Mouse (Mus musculus) retina, postnatal 1 day (tissue): Measurements from ENCODE around the gene Usp47.

Experiments used
- DNase-seq: peaks from one replicate; pipeline ENCODE4 v3.0.0-alpha.2; 2012

Usp47 gene

DNA sequence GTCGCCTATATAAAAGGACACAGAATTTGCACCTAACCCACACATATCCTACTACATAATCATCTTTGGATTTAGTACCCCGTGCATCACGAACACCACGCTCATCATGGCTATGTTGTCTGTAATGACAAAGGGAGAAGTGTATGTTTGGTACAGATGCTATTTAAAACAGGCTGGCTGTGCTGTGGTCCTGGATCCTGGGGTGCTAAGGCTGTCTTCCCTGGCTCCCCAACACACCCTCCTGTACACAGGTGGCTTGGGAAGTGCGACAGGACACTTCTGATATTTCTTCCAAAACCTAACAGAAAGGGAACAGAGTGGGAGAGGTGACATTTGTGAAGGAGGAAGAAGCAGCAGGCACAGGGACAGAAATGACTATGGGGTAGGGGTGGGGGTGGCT, 100.3 kb downstream of the Usp47 start:
- no peak for DNase-seq

DNA sequence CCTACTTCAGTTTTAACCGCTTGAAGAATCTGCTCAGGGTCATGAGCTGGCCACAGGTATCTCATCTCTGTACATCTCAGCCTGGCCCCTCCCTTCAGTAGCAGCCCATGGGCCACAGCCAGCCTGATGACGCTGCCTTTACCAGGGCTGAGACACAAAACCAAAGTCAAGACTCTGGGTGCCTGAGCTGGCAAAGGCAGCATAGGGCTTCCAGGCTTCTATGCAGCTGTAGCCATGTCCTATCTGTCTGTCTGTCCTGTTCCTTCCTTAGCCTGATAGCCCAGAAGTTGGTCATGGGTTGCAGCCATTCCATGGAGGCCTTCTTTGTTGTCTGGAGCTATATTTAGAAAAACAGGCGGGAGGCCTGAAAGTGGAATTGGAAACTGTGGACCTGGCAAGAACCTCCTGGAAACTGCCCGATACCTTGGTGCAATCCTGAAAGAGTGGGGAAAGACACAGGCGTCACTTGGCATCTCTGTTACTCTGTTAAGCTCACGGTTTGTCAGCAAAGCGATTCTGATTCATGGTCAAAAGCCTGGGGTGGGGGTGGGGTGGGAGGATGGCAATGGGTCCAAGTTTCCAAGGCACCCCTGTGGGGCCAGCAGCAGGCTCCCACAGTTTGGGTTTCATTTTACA, 102.4 kb downstream of the Usp47 start:
- no peak for DNase-seq

- peak; percentile 34 for DNase-seq
Measured at GRCm38 (mm10) chr7:112127085-112127637, 103.9 kb downstream of the Usp47 start.

DNA sequence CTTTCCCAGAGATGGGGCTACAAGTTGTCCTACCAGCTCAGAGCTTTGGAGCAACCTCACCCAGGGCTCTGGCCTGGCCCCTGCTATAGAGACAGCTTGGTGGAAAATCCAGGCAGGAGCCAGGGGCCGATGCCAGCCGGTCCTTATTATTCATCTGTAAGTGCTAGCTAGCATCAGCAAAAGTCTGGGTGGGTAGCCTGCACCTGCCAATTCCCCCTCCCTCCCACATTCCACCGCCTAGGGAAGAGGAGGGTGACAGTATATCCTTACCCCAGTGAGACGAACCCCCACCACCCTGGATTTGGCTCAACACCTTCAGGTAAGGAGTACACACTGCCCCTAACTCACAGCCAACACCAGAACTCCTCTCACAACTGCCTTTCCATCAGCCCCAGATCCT, 104.7 kb downstream of the Usp47 start:
- DNase-seq: peak; percentile 19

DNA sequence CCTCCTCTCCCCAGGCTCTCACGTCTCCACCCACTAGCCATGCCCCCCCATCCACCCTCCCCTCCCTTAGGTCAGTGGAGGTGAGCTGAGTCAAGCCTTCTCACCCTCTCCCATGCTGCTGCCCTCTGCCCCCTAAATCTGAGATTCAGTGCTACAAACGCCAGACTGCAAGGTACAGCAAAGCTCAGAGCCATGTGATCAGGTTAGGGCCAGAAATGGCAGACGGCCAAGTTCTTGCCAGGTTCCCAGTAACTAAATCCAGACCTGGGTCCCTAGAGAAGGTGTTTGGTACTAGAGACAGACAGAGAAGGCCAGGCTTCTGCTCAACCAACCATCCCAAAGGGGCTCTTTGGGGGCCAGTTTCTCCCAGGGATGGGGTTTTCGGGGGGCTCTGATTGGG, 105.5 kb downstream of the Usp47 start:
- peak; percentile 36 for DNase-seq

DNA sequence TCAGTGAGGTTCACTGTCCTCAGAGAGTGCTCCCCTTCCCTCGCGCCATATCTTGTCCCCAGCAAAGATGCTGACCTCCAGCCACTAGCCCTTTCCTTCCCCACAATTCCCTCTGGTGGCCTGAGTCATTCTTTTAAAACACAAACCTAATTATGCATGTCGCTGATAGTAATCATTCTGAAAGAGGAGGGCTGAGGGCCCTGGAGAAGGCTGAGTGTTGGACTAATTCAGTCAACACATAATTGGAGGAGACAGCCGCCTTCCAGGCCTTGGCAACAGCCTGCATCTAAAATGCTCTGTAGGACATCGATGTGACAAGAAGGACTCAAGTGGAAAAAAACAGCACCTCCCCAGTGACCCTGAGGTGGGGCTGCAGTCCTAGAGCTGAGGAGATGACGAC, 106.5 kb downstream of the Usp47 start:
- peak; percentile 97 for DNase-seq

DNA sequence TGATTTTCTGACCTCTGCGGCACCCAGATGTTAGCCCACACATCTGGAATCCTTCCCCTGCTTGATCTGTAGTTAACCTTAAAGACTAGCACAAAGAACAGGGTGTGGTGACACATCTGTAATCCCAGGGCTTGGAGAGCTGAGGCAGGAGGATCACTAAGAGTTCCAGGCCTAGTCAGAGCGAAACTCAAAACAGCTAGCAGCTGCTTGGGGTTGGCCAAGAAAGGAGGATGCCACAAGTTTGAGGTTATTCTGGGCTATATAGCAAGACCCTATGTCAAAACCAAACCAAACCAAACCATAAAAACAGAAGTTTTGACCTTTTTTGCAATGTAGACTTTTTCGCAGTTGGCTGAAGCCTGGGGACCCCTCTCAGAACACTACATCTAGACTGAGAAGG, 107.4 kb downstream of the Usp47 start:
- DNase-seq: no peak

DNA sequence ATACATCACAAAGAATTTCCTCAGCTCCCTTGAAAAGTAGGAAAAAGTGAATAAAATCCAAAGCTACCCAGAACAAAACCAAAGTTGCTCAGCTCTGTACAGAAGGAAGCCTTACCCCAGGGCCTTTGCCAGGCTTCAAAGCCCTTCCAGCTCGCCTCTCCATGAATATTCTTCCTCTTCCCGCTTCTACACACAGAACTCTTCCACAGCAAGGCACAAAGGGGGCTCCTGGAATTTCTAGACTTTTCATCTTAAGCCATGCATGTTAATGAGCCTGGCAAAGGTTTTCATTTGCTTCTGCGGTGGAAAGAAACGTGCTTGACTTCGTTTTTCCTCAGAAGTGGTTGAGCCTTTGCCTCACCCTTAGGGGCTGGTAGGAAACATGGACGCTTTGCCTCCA, 108.7 kb downstream of the Usp47 start:
- DNase-seq: no peak

- no peak for DNase-seq
Measured at GRCm38 (mm10) chr7:112133277-112133676, 110.0 kb downstream of the Usp47 start.

GRCm38 (mm10) chr7:112135161-112135560, 111.9 kb downstream of the Usp47 start:
- no peak for DNase-seq

GRCm38 (mm10) chr7:112136537-112136936, 113.2 kb downstream of the Usp47 start:
- DNase-seq: no peak

DNA sequence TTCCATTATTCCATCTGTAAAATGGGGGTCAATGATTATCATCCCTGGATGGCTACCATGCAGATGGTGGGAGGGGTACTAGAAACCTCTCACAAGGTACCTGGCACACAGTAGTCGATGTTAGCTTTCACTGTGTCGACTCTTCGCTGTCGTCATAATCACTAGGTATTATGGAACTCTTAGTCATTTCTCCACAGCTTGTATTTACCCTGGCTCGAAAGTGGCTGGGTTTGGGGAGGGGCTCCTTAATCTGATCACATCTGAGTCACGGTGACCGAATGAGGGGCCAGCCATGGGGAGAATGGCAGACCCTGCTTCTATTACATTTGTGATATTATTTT, 114.8 kb downstream of the Usp47 start:
- no peak for DNase-seq

- no peak for DNase-seq
Measured at GRCm38 (mm10) chr7:112138509-112139405, 115.5 kb downstream of the Usp47 start.

DNA sequence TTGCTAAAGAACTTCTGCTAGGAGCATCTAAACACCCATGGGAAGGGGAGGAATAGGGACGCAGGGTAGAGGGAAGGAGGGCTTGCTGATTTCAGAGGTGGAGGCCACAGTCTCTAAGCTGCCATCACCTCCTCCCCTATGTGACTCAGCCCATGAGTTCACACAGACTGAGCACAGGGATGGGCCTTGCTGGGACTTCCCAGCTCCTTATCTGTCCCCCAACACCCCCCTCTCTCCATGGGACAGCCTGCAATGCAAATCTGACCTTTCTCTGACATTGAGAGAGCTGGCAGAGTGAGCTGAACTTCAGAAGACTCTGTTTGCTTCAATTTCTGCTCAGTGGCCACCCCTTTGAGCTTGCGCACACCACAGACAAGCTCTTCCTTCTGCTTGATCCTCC, 117.4 kb downstream of the Usp47 start:
- DNase-seq: no peak

GRCm38 (mm10) chr7:112142616-112143015, 119.3 kb downstream of the Usp47 start:
- DNase-seq: no peak

DNA sequence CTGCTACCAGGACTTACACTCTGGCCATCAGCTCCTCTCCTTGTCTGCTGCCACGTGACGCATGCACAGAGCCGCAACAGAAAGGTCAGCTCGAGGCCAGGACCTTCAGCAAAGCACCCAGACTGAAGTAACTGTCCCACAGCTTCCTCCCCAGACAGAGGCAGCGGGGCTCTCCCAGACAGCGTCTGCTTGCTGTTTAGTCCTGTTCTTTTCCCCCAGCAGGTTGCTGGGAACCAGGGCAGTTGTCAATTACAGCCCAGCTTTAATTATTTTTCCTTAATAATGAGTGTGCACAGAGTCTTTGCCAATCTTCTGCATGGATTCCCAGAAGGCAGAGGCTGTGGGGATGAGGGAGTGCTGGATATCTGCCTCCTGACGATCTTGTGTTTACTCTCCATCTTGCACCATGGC, 119.8 kb downstream of the Usp47 start:
- DNase-seq: peak; percentile 95

DNA sequence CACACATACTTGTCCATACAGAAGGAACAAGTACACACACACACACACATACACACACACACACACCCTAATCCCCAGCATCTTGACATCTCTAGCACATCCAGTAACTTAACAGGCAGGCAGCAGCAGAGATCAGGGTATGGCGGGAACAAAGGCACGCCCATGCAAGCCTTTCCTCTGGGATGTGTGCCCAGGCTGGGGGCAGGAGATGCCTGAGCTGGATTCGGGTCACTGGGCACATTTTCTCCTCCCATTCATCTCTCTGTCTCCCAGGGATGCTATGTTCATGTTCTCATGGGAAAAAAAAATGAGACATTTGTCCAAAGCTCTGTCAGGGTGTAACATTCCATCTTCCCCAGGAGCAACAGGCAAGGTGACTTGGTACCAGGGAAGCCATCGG, 120.7 kb downstream of the Usp47 start:
- DNase-seq: peak; percentile 92

GRCm38 (mm10) chr7:112144646-112145179, 121.4 kb downstream of the Usp47 start:
- peak; percentile 92 for DNase-seq

DNA sequence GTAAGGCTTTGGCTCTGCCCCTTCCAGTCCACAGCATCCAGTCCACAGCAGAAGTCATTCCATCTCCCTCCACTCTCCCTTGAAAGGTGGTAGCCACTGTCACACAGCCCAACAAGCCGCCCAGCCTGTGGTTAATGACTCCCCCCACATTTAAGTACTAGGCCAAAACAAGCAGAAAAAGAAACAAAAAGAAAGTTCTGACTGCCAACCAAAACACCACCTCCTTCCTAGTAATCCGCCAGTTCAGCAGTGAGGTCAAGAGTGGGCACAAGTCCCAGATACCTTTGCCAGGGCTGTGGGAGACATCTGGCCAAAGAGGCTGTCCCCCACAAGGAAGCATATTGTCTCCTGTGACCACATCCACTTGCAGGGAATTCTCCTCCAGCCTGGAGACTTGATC, 124.7 kb downstream of the Usp47 start:
- DNase-seq: no peak

GRCm38 (mm10) chr7:112149113-112149512, 125.8 kb downstream of the Usp47 start:
- no peak for DNase-seq

- DNase-seq: no peak
Measured at GRCm38 (mm10) chr7:112154445-112154844, 131.1 kb downstream of the Usp47 start.

DNA sequence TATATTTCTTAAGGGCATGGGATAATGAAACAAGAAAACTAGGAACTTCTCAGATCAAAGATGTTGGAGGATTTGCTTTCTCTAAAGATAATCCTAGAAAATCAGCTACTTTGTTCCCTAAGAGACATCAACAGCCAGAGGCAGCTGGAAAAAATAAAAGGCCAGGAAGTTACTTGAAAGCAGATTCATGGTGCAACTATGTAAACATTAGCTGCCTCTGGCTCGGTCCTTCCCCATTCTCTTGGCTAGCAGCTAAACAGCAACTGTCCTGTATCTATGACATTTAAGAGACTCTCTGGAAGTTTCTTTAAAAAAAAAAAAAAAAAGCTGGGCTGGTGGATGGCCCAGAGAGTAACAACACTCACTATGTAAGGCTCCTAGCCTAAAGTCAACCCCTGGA, 131.9 kb downstream of the Usp47 start:
- no peak for DNase-seq

- no peak for DNase-seq
Measured at GRCm38 (mm10) chr7:112157584-112158315, 134.4 kb downstream of the Usp47 start.
